Mouse (Mus musculus) adipocyte (in vitro differentiated cells): ENCODE measurements around the gene Tomm6.
"Not testable (repeated sequence)": the region's sequence is repeated elsewhere in the genome, so short reads cannot be mapped to it uniquely, and the experiment has no call there.

Experiments
- DNase-seq: peaks from one replicate; pipeline ENCODE4 v3.0.0-alpha.2; 2016; ENCODE audit warnings: low spot score

Tomm6 gene

DNA sequence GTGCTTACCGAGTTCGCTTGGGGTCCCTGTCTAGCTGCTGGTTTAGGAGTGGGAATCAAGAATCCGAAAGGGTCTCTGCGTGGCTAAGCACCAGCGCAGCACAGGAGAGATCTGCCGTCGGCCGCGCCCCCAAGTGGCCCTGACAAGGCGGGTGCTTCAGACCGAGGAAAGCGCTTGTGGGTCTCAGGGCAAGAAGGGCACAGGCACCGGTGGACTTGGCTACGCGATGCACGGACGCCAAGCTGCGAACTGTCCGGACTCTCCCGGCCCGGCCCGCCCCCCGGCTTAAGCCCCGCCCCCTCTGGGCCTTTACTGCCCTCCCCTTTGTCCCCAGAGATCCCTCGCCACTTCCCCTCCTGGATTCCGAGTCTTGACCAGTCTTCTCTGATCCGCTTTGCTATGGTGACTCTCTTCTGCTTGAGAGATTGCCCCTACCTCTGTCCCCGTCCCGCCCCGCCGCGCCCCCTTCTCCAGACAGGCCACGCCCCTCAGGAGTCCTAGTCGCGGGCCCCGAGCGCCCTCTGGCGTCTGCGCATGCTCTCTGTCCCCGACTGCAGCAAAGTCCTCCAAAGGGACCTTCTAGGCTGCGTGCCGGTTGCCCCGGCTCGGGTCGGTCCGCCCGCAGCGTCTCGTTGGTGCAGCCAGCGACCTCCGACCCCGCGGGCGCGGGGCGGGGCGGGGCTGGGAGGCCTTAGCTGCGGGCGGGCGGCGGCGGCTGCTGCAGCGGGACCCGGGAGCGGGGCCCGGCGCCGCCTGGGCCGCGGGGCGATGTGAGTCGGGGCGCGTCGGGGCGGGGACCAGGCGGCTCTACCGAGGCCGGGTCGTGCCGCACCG is 6.5 kb upstream of the Tomm6 start, which contains the start of gene Prickle4:
Gene Prickle4 (minus strand): TSS at position 234 of the 834 bp plus-strand sequence.
- DNase-seq: peak; percentile 97

DNA sequence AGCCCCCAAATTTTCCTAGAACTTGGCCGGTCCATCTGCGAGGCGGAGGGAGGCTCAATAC is 6.1 kb upstream of the Tomm6 start, which contains the start of gene Gm21981:
Gene Gm21981 (minus strand): TSS at position 14 of the 61 bp plus-strand sequence.
- DNase-seq: no peak

DNA sequence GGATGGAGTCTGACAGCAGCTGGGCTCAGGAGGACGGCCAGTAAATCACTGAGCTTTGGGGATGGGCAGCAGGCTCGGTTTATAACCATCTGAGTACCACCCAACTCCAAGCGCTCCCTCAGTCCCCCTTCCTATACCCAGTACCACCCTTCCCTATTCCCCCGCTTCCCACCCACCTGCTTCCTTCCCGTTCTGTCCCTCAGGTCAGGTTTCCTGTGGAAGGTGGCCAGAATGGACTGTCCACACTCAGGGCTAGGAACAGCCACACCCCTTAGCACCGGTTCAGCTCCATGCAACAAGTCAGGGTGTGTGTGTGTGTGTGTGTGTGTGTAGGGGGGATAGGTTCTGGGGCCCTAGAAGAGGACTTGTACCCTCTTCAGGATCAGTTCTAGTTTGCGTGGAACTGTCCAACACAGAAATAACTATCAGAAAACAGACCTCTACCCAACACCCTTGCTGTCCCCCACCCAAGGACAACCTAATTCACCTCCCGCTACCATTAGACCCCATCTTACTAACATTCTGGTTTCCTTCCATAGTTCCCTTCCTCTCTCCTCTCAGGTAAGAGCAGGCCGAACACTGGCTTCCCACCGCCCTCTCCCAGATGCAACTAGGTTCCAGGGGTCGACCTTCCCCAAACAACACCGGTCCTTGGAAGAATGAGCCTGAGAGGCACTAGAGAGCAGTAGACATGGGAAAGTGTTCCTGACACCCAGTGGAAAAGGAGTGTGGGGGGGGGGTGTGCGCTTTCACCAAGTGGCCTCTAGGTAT is 5.7 kb upstream of the Tomm6 start:
- no peak for DNase-seq

DNA sequence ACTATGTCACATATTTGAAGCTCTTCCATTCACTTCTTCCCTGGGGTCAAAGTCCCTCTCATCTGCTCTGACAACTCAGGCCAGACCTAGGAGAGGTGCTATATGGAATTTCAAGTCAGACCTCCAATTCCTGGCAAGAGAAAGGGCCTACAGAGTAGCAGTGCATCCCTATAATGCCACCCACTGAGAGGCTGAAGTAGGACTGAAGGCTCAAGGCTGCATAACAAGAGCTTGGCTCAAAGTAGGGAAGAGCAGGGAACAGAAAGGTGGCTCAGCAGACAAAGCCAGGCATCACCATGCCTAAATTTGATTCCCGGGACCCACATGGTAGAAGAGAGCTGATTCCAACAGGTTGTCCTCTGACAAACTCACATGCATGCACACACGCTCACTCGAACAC is 3.5 kb upstream of the Tomm6 start:
- DNase-seq: no peak

DNA sequence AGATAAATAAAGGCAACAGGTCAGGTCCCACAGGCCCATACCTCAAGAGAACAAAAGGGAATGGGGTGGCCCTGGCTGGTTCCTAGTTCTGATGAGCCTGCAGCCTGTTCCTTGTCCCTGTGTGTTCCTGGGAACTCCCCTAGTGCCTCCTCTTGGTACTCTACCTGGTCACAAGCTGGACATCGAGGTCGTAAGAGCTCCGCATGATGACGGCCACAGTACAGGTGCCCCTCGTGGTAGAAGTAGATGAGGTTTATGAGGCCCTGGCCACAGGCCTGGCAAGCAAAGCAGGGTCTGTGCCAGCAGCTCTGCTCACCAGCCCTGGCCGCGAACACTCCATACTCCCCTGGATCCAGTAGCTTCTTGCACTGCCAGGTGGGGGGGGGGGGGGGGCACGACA is 1.7 kb upstream of the Tomm6 start:
- DNase-seq: no peak

DNA sequence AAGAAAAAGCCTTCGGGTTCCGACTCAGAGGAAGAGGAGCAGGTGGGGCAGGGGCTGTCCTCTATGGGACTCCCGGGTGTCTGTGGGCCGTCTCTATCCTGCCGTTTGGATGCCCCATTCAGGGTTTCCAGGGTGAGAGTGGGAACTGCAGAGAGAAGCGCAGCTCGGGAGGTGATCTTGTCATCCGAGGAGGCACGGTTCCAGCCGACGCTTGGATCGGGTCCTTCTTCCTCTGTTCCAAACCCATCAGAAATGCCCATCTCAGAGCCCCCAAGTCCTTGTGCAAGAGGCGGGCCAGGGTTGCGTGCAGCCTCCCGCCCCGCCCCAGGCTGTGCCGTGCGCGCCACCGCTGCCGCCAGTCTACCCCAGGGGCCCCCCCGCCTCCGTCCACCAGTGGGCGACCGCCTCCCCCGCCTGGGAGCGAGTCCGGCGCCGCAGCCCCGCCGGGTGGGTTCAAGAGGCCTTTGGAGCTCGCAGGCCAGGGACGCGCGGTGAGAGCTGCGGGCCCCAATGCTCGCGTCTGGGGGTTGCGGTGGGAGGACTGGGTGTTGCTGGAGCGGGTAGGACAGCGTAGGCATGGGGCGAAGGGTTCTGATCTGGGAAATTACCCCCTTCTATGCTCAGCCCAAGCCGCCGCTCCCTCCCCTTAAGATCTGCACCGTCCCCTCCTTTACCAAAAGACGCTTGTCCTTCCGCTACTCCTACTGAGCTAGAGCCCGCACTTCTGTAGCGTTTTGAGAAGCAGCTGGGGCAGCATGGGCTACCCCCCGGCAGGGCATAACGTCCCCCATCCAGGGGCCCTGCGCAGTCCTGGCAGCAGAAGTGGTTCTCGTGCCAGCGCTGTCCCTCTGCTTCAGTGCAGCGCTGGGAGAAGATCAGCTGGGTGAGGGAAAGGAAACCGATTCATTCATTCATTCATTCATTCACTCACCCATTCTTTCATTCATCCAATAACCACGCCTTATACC is 706 bp upstream of the Tomm6 start, which contains the start of gene Frs3:
Gene Frs3 (plus strand): TSS at position 423 of the 968 bp plus-strand sequence.
- DNase-seq: peak; percentile 50

DNA sequence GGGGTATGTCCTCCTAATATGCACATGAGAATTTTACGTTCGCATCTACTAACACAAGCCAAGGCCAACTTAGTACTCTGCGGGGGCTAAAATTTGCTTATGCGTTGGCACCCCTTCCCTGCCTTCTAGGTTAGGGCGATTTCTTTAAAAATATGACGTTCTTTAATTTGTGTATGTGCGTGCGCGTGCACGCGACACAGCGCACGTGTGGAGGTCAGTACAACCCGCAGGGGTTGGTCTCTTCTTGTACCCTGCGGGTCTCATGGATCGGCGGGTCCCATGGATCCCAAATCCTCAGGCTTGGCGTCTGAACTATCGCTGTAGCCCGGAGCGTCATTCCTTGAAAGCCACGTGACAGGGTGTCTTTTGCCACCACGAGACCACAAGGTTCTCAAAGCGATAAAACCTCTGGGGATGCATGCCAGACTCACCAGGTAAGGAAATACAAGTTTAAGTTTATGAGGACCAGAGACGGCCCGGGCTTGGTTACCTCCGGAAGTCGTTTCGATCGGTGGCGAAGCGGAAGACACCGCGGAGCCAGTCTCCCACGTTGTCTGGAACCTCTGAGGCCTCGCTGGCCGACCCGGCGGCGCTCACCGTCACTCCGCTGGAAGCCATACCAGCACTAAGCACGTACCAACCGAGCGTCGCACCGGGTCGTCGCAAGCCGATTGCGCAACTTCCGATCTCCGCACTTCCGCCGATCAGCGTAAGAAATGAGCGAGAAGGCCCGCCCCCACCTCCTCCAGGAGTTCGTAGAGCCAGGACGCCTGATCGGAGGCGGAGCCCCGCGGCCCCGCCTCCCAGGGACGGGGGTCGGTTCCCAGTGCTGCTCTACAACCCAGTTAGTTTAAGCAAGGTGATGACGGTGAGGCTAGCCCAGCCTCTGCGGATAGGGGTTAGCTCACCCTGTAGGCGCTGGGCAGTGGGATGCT is 510 bp downstream of the Tomm6 start:
- DNase-seq: peak; percentile 97

DNA sequence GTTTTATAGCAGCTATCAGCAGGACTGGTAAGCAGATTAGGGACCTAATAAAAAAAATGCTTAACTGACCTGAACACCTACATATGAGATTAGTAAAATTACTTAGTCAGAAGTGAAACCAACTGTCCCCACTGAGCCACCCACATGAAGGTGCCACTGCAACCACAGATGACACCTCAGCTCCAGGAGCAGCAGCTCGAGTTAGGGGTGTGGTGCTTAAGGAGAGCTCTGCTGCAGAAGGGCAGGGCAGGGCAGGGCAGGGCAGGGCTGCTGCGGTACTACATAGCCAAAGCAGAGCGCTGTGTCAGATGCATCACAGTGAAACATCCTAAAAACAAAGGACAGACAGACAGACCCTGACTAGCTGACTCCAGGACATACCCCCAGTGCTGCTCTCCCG is 5.3 kb downstream of the Tomm6 start:
- no peak for DNase-seq

DNA sequence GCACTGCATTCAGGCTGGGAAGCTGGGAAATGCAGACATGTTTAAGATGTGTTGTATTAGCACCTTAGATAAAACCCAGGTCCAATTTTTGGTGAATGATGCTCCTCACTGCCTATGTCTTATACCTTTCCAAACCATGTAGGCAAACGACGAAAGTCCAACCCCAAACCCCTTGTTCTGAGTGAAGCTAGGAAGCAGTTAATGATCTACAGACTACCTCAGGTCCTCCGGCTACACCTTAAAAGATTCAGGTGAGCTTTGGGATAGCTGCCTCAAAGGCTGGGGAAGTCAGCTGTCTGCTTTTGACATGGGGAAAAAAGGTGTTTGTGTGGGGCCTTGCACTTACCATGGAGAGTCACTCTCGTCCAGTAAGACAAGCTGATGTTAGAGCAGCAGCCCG is 9.5 kb downstream of the Tomm6 start:
- DNase-seq: no peak

DNA sequence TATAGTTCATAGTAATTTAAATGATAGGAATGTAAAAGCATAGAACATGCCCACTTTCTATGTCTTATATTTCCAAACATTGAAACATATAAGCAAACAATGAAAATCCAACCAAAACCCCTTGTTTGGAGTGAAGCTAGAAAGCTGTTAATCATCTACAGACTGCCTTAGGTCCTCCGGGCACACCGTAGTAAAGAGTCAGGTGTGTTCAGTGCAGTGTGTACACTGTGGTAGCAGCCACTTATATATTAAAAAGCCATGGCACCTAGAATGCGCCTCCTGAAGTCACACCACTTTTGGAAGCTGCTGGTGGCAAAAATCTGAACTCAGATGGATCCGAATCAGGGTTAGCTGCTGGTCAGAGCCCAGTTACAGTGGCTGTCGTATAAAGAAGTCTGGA is 9.9 kb downstream of the Tomm6 start:
- no peak for DNase-seq

DNA sequence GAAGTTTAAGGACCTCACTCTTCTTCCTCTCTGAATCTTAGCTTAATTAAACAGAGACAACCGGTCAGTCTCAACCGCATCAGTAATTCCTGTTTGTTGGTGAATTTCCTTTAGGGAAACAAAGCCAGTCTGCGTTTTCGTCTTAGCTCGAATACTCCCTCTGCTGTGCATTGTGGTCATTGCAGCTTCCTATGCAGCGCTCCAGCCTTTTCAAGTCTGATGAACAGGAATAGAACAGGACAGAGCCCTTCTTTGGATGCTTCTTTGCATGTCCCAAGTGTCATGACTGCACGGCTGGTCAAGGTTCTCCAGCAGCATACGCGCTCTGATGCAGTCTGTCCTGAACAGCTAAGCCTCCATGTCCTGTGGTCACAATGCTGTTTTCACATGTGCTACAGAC is 11.6 kb downstream of the Tomm6 start:
- DNase-seq: peak; percentile 88

DNA sequence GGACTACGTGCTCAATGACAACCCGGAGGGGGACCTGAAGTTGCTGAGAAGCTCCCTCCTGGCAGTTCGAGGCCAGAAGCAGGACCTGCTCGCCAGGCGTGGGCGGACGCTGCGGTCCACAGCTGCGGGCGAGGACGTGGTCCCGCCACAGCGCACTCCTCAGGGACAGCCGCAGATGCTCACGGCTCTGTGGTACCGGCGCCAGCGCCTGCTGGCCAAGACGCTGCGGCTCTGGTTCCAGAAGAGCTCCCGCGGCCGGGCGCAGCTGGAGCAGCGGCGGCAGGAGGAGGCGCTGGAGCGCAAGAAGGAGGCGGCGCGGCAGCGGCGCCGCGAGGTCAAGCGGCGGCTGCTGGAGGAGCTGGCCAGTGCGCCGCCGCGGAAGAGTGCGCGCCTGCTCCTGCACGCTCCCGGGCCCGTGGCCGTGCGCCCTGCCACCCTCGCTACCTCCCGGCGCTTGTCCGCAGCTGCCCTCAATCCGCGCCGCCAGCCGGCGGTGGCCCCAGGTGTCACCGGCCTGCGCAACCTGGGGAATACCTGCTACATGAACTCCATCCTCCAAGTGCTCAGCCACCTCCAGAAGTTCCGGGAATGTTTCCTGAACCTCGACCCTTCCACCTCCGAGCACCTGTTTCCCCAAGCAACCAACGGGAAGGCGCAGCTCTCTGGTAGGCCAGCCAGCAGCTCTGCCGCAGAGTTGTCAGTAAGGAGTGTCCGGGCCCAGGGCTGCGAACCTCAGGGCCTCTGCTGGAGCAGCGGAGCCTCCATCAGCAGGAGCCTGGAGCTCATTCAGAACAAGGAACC is 15.7 kb downstream of the Tomm6 start:
- DNase-seq: no peak

DNA sequence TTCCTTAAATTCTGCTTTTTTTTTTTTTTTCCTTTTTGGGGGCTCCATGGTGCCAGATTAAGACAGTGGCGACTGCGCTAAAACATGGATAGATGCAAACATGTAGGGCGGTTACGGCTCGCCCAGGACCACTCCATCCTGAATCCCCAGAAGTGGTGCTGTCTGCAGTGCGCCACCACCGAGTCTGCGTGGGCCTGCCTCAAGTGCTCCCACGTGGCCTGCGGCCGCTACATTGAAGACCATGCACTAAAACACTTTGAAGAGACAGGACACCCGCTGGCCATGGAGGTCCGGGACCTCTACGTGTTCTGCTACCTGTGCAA is 16.2 kb downstream of the Tomm6 start:
- DNase-seq: no peak

DNA sequence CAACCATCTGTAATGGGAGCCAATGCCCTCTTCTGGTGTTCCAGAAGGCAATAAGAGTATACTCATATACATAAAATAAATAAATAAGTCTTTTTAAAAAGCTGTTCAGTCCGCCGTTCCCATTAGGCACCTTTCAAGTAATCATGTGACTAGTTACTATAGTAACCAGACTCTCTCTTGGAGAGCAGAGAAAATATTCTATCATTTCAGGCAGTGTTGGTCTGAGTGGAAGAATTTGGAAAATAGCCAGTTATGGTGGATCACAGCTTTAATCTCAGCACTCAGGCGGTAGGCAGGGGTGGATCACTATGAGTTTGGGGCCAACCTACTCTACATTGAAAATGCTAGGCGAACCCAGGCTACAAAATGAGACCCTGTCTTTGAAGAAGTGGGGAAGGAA is 19.0 kb downstream of the Tomm6 start:
- DNase-seq: no peak

DNA sequence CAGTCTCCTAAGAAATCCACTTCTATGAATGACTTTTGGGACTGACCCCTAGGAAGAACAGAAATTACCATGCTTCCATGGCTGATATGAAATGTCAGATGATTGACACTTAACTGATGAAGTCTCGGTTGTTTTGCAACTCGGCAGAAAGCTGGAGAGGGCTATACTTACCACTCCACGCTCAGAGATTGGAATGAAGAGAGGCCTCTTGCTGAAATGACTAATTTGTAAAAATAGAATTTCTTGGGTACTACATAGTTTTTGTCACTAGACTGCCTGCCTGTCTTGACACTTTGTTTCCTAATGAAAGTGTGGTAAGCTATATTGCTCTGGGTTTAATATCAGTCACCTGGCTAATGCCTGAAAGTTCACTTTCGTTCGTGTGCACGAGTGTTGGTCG is 23.7 kb downstream of the Tomm6 start:
- no peak for DNase-seq

DNA sequence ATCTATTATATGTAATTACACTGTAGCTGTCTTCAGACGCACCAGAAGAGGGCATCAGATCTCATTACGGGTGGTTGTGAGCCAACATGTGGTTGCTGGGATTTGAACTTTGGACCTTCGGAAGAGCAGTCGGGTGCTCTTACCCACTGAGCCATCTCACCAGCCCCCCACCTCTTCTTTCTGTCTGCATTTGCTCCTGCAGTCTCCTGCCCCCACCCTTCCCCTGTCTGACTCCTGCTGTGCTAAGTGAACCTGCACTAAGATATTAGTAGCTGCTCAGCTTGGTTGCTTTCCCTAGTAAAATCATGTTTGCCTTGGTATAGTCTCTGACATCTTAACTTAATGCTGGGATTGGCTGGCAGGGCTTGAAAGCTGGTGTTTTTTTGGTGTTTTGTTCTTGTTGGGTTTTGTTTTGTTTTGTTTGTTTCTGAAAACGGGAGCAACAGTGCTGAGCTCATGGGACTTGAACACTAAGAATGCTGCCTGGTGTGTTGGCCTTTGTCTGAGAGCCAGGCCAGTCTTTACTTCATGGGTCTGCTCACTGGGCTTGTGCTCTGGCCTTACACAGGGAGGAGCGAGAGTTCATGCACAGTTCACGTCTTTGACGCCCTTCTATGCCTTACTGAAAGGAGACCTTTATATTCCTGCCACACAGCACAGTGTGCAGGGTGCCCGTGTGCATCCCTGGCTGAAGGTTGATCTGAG is 25.0 kb downstream of the Tomm6 start:
- DNase-seq: peak; percentile 57

DNA sequence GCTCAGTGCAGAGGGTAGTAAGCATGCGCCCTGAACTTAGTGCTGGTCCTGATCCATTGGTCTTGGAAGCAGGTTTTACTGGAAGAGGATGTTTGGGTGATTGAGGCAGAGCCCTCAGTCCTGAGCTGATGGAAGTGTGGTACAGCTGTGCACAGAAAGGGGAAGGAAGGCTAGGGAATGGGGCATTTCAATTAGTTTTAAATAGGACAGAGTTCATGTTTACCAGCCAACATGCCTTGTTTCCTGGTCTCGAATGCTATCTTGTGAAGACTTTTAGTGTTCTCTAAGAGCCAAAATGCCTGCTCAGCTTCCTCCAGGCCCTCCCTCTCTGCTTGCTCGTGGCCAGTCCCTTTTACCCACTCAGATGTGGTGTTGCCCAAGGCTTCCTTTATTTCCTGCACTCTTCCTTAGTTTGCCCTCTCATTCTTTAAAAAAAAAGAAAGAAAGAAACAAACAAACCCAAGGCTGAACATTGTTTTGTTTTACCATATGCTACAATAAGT is 29.4 kb downstream of the Tomm6 start:
- DNase-seq: peak; percentile 84

DNA sequence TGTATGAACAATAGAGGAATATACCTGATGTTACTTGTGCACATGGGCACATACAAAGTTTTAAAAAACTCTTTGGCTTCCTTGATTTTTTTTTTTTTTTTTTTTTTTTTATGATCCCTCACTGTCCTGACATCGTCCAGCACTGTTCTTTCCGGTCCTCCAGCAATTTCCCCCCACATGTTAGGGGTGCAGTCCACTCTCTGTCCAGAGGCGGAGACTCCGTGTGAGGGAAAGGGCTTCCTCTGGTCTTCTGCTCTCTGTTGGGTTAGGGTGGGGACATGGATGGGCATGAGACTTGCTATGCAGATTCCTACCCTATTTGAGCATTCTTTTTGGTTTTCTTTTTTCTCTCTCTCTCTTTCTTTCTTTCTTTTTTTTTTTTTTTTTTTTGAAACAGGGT is 30.3 kb downstream of the Tomm6 start:
- DNase-seq: no peak

DNA sequence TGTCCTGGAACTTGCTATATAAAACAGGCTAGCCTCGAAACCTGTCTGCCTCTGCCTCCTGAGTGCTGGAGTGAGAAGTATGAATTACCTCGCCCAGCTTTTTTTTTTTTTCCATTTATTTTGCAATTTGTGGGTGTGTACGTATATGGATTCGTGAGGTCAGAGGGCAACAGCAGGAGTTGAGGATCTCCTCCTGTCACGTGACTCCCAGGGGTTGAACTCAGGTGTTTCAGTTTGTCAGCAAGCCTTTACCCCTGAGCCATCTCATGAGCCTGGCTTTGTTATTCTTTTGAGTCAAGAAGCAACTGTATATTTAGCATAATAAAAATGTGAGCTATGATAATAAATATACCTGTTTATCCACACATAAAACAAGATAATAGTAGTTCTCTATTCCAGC is 32.5 kb downstream of the Tomm6 start:
- DNase-seq: no peak

DNA sequence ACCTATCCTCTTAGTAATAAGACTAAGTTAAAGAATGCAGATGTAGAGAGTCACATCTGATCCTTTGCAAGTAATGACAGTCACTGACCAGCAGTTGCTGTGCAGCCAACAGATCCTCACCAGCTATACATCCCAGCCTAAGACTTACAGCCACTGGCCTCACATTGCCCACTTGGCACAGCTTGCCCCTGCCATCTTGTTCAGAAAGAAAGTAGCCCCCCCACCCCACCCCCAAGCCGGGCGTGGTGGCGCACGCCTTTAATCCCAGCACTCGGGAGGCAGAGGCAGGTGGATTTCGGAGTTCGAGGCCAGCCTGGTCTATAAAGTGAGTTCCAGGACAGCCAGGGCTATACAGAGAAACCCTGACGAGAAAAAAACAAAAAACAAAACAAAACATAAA is 33.8 kb downstream of the Tomm6 start:
- not testable (repeated sequence) for DNase-seq
